Mouse (Mus musculus) hindbrain, embryonic 11.5 days (tissue): ENCODE results near the gene Vtcn1. TPM values are rescaled to one million over a fixed set of nuclear protein-coding genes. Genes with fewer than 3 reads are reported as not detected.

ENCODE experiments used
- ATAC-seq: fragments of 200-750 bp; cut with Nextera tagmentation; 2 replicates; pipeline ENCODE4 v1.8.0; 2017; ENCODE audit warnings: mild to moderate bottlenecking, moderate TSS enrichment, moderate library complexity; ENCODE audit not compliant: low FRiP score
- DNase-seq: peaks from one replicate; pipeline ENCODE4 v3.0.0-alpha.2; 2015; ENCODE audit warnings: low spot score
- H3K27ac ChIP-seq: fragments of 300-500 bp; sonication (generic); 2 replicates; pipeline ENCODE4 v1.5.1; 2014; ENCODE audit warnings: mild to moderate bottlenecking, low read depth, low read length
- H3K27me3 ChIP-seq: fragments of 300-500 bp; sonication (generic); 2 replicates; pipeline ENCODE4 v1.6.1; 2014; ENCODE audit warnings: mild to moderate bottlenecking, low read length, moderate library complexity, mixed read lengths; ENCODE audit not compliant: control insufficient read depth, insufficient read depth
- H3K36me3 ChIP-seq: fragments of 300-500 bp; sonication (generic); 2 replicates; pipeline ENCODE4 v1.6.1; 2014; ENCODE audit warnings: mild to moderate bottlenecking, low read length, moderate library complexity, mixed read lengths; ENCODE audit not compliant: control insufficient read depth, insufficient read depth
- H3K4me1 ChIP-seq: fragments of 300-500 bp; sonication (generic); replicated peaks from 2 replicates; pipeline ENCODE4 v1.6.1; 2014; ENCODE audit warnings: low read length, mixed read lengths; ENCODE audit not compliant: control insufficient read depth, insufficient read depth
- H3K4me2 ChIP-seq: fragments of 300-500 bp; sonication (generic); replicated peaks from 2 replicates; pipeline ENCODE4 v1.6.1; 2014; ENCODE audit warnings: mild to moderate bottlenecking, low read depth, low read length
- H3K4me3 ChIP-seq: fragments of 300-500 bp; sonication (generic); 2 replicates; pipeline ENCODE4 v1.5.1; 2014; ENCODE audit warnings: low read depth, low read length
- H3K9ac ChIP-seq: fragments of 300-500 bp; sonication (generic); 2 replicates; pipeline ENCODE4 v1.6.1; 2014; ENCODE audit warnings: low read depth, low read length
- H3K9me3 ChIP-seq: fragments of 300-500 bp; sonication (generic); 2 replicates; pipeline ENCODE4 v1.6.1; 2016; ENCODE audit warnings: low read length; ENCODE audit not compliant: control insufficient read depth
- WGBS: fragments of 180-500 bp; shearing (Covaris S2); extraction: QIAGEN DNeasy Blood & Tissue Kit; methylation state at CpG from one replicate; pipeline ENCODE4 v1.1.7; 2014; 5-methylcytosine and 5-hydroxymethylcytosine counted together
- polyA plus RNA-seq: library from polyadenylated mRNA; unstranded; fragments of >200 nt; fragmentation: Nextera tagmentation; extraction: Ambion mirVana; gene quantifications from 2 replicates; pipeline ENCODE4 v1.2.1, GENCODE M21; 2014

Vtcn1 gene
- polyA plus RNA-seq, 1 experiment from 2014 or later, result 0.19 TPM

DNA sequence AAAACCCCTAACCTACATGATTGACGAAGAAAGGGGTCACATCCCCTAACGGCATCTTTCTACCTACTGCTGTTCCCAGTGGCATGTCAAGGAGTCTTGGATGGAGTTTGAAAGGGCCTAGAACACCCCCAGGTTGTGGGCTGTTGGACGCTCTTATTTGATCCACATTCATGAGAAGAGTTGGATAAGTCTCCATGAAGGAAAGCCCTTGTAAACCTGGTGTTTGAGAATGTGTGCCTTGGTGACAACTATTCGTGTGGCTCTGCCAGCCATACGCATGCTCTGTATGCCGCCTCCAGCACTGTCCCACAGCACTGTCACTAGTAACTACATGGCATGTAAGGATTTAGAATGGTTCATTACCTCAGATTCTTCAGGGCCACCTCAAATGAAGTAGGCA is 110.9 kb downstream of the Vtcn1 start:
- Histone ChIP-seq H3K36me3 (0 out of 2 replicates have a peak, but pooled peaks cover 2% of the 10 kb centered on the region), H3K4me2 (no peak overlapping the region), H3K9me3 (no peaks in the 10 kb centered on the region), H3K4me3 (no peak overlapping the region), H3K4me1 (no peaks in the 10 kb centered on the region), H3K27ac (no peak overlapping the region), H3K9ac (no peak overlapping the region), H3K27me3 (no peaks in the 10 kb centered on the region)
- WGBS, result 95% methylated on average over 6 of the region's 6 CpGs
- no peak for ATAC-seq
- DNase-seq, result no peak

DNA sequence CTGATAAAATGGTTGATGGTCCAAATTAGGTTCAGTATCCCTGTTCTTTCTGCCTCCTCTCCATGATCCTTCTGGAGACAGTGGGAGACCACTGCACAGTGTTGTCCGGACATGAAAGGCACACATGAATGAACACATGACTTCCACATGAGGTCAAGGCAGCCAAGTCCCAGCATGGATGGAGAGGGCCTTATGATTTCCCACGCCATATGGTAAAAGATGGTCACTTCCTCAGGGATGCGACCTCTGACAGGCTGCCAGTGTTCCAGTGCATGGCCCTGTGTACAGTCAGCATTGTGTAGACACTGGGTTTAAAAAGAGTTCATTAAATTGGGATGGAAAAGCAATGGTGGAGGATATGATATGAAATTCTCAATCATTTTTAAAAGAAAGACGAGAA is 113.0 kb downstream of the Vtcn1 start:
- H3K9ac ChIP-seq, result no peak overlapping the region
- H3K36me3 ChIP-seq, result 0 out of 2 replicates have a peak, but pooled peaks cover 2% of the 10 kb centered on the region
- H3K27ac ChIP-seq, result no peak overlapping the region
- DNase-seq (no peak), ATAC-seq (no peak)
- H3K4me2 ChIP-seq, result no peak overlapping the region
- no peaks in the 10 kb centered on the region for H3K27me3 ChIP-seq
- no peak overlapping the region for H3K4me3 ChIP-seq
- H3K9me3 ChIP-seq, result no peaks in the 10 kb centered on the region
- WGBS, result 89% methylated on average over 4 of the region's 4 CpGs
- no peaks in the 10 kb centered on the region for H3K4me1 ChIP-seq

DNA sequence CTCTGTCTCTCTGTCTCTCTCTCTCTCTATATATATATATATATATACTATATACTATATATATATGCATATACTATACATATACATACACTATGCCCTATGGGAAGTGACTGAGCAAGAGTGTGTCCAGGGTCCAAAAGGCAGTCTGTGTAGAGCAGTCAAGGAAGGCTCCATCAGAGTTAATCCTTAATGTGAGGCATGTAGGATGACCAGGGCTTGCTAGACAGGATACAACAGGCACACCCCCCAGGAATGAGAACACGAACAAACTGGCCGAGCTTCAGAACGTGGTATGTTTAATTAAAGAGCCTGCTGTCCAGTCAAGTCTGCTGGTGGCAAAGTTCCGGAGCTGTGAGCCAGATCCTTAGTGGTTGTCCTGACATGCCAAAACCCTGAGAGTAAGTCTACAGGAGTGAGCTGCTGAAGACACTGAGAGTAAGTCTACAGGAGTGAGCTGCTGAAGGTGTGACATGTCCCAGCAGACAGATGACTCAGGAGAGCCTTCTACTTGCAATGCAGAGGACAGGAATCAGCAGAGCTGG is 115.3 kb downstream of the Vtcn1 start:
- H3K9me3 ChIP-seq, result no peaks in the 10 kb centered on the region
- 0 out of 2 replicates have a peak, but pooled peaks cover 2% of the 10 kb centered on the region for H3K36me3 ChIP-seq
- no peak overlapping the region for H3K27ac ChIP-seq
- DNase-seq (no peak), ATAC-seq (no peak)
- no peak overlapping the region for H3K4me2 ChIP-seq
- 91% methylated on average over 4 of the region's 4 CpGs for WGBS
- no peak overlapping the region for H3K4me3 ChIP-seq
- no peak overlapping the region for H3K9ac ChIP-seq
- H3K27me3 ChIP-seq, result no peaks in the 10 kb centered on the region
- no peaks in the 10 kb centered on the region for H3K4me1 ChIP-seq

Other genes with a start within 250 kb of the Vtcn1 start
- 48.4 and 68.5 TPM in 2 replicates for gene Man1a2, start 140.0 kb upstream of the Vtcn1 start, polyA plus RNA-seq
- 3.4 and 3.8 TPM in 2 replicates for gene Trim45, start 96.7 kb downstream of the Vtcn1 start, polyA plus RNA-seq
- gene Ttf2, start 144.2 kb downstream of the Vtcn1 start, polyA plus RNA-seq, result 19.5 and 22.4 TPM in 2 replicates
- gene Cd101, start 204.1 kb downstream of the Vtcn1 start, polyA plus RNA-seq, result 0.05 TPM in 1 of 2 replicates, not detected in the other